Mouse (Mus musculus) frontal cortex, adult 2 months (tissue): ENCODE results near the gene Cd5. TPM values are rescaled to one million over a fixed set of nuclear protein-coding genes. Genes with fewer than 3 reads are reported as not detected.

Experiments
- DNase-seq, 2 experiments: peaks; one replicate each; pipeline ENCODE4 v3.0.0; 2022; ENCODE audit warnings: low spot score in 1 of 2; ENCODE audit errors: extremely low spot score in 1 of 2
- polyA plus RNA-seq: library from polyadenylated mRNA; depleted of rRNA; stranded (reverse); fragments of >200 nt; gene quantifications from 2 replicates; pipeline ENCODE4 v1.2.3, GENCODE M21; 2012; rRNA removed

The Cd5 gene
- polyA plus RNA-seq, 1 experiment = 0.14 TPM

GRCm38 (mm10) chr19:10678772-10679067, 60.1 kb downstream of the Cd5 start:
- DNase-seq = no peak

DNA sequence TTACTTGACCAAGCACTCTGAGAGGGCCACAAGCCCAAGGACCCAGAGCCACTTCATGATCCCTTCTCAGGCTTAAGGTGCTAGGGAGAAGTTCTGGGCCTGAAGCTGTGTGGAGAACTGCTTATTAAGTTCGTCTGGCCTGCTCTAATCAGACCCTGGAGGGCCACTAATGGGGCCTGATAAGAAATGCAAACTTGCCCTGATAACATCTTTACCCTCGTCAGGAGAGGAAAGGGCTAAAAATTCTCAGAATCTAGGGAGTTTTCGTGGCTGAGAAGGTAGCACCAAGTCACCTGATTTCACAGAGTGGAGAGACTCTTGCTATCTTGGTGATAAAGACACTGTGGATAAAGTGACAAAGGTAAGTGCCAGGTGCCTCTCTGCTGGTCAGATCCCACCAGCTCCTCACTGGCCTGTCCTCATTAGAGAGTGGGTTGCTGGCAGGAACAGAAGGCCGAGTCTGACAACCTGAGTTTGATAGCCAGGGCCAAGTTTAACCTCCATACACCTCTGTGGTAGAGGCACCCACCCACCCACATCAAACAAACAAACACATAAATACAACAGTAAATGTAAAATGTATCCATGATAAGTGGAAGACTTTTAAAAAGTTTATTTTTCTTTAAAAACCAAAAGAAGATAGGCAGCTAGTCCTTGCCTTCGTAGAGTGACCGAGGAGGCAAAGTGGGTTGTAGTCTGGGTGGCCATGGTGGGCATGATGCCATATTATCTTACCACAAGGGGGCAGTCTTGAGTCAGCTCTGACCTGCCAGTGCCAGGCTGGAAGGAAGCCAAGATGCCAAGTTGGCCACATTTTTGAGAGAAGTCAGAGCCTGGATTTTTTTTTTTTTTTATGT, 60.7 kb downstream of the Cd5 start, which contains the start of gene Pga5:
TSS of gene Pga5 (minus strand) at position 157 of the 857 bp plus-strand sequence.
- DNase-seq = peak; percentile 63 to 93

GRCm38 (mm10) chr19:10676656-10677055, 62.1 kb downstream of the Cd5 start:
- no peak for DNase-seq

DNA sequence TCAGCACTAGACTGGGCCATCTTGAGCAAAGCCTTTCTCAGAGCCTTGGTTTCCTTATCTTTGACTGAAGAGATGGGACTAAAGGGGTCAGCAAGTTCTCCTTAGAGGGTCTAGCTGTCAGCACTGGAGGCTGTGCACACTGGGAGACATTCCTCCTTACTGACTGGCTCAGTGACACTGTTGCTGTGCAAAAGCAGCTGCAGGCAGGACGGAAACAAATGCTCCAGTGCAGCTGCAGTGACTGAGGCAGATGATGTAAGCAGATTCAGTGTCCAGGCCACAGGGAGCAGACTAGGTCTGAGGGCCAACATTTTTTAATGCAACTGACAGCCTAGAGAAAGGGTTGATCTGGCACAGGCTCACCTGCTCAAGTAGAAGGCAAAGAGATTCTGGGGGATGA, 65.5 kb downstream of the Cd5 start:
- no peak for DNase-seq

DNA sequence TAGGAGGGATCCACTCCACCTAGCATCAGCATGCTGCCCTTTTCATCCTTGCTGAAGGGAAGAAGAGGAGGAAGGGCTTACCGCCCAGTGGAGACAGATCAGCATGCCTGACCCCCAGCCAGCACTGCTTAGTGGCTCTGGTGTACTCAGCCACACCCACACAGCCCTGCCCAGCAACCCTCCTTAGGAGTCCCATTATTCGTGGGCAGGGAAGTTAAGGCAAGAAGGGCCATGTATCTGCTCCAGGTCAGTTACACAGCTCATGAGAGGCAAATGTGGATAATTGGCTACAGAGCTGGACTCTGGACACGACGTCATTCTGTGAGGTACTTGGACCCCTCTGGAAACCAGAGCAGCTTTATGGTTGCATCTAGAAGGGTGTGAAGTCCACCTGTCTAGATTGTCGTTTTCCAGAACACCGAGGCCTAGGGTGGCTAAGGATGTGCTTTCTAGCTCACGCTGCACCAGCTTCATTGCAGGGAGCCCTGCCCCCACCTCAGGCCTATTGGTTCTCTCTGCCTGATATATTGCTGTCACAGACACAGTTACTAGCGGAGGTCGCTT, 66.9 kb downstream of the Cd5 start:
- no peak for DNase-seq

DNA sequence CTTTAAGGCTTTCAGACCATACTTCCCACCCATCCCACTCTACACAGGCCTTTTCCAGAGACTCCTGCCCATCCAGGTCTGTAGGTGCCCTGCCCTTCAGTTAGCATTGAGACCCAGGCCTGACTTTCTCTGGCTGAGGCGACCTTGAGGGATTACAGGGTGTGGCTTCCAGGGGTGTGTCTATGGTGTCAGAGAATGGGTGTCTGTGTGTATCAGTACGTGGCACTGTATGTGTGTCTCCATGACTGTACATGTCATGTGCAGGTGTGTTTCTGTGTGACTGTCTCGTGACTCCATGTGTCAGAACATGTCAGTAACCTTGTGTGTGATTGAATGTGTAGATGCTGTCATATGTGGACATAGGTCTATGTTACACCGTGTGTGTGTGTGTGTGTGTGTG, 67.5 kb downstream of the Cd5 start:
- DNase-seq = no peak

Other genes with a start within 250 kb of the Cd5 start
- 80.3 and 90.6 TPM in 2 replicates for gene Cpsf7, start 213.7 kb downstream of the Cd5 start, polyA plus RNA-seq
- 57.7 and 61.9 TPM in 2 replicates for gene Sdhaf2, start 212.9 kb downstream of the Cd5 start, polyA plus RNA-seq
- gene Tmem216, start 182.8 kb downstream of the Cd5 start, polyA plus RNA-seq = 21.4 and 22.2 TPM in 2 replicates
- 13.9 and 14.1 TPM in 2 replicates for gene Cyb561a3, start 161.8 kb downstream of the Cd5 start, polyA plus RNA-seq
- gene Tmem138, start 161.6 kb downstream of the Cd5 start, polyA plus RNA-seq = 21.2 and 22.3 TPM in 2 replicates
- 126 and 138 TPM in 2 replicates for gene Ddb1, start 133.7 kb downstream of the Cd5 start, polyA plus RNA-seq
- gene Tkfc, start 133.3 kb downstream of the Cd5 start, polyA plus RNA-seq = 14.4 and 15.0 TPM in 2 replicates
- 0.99 and 1.4 TPM in 2 replicates for gene Vwce, start 104.8 kb downstream of the Cd5 start, polyA plus RNA-seq
- 0.17 and 0.46 TPM in 2 replicates for gene Pga5, start 60.9 kb downstream of the Cd5 start, polyA plus RNA-seq
- 22.6 and 25.1 TPM in 2 replicates for gene Vps37c, start 50.3 kb downstream of the Cd5 start, polyA plus RNA-seq
- 1.5 and 3.8 TPM in 2 replicates for gene Cd6, start 91.1 kb upstream of the Cd5 start, polyA plus RNA-seq
- gene Slc15a3, start 100.7 kb upstream of the Cd5 start, polyA plus RNA-seq = 1.7 and 2.2 TPM in 2 replicates
- gene Tmem132a, start 130.9 kb upstream of the Cd5 start, polyA plus RNA-seq = 132 and 133 TPM in 2 replicates
- 49.2 and 50.2 TPM in 2 replicates for gene Tmem109, start 143.0 kb upstream of the Cd5 start, polyA plus RNA-seq
- 187 and 207 TPM in 2 replicates for gene Prpf19, start 156.2 kb upstream of the Cd5 start, polyA plus RNA-seq
- 0.06 TPM in 1 of 2 replicates, not detected in the other for gene Zp1, start 181.6 kb upstream of the Cd5 start, polyA plus RNA-seq
- 0.08 and 0.22 TPM in 2 replicates for gene Ptgdr2, start 198.2 kb upstream of the Cd5 start, polyA plus RNA-seq
- 5.1 and 5.5 TPM in 2 replicates for gene Ccdc86, start 210.3 kb upstream of the Cd5 start, polyA plus RNA-seq
- gene Ms4a10, start 235.7 kb upstream of the Cd5 start, polyA plus RNA-seq = not detected in 2 replicates